Mouse (Mus musculus) spleen, postnatal 36 days (tissue): ENCODE measurements around the gene Polr3h.

Experiments
- DNase-seq, 2 experiments: peaks; one replicate each; pipeline ENCODE4 v3.0.0; 2022; ENCODE audit warnings: low spot score in 2 of 2, mixed read lengths in 1 of 2

The Polr3h gene

GRCm38 (mm10) chr15:81949476-81950131 lies 23.6 kb upstream of the Polr3h start:
- DNase-seq, result no peak

- no peak for DNase-seq
Measured at GRCm38 (mm10) chr15:81949076-81949475, 23.0 kb upstream of the Polr3h start.

GRCm38 (mm10) chr15:81943176-81943749 lies 17.2 kb upstream of the Polr3h start:
- DNase-seq, result no peak

- DNase-seq, result no peak
Measured at GRCm38 (mm10) chr15:81941010-81941409, 15.0 kb upstream of the Polr3h start.

- DNase-seq, result no peak
Measured at GRCm38 (mm10) chr15:81940219-81940618, 14.2 kb upstream of the Polr3h start.

- no peak for DNase-seq
Measured at GRCm38 (mm10) chr15:81939774-81940173, 13.7 kb upstream of the Polr3h start.

- DNase-seq, result no peak
Measured at GRCm38 (mm10) chr15:81939157-81939715, 13.2 kb upstream of the Polr3h start.

GRCm38 (mm10) chr15:81938246-81938645 lies 12.2 kb upstream of the Polr3h start:
- peak; percentile 40 to 44 for DNase-seq

- DNase-seq, result no peak
Measured at GRCm38 (mm10) chr15:81937098-81937972, 11.3 kb upstream of the Polr3h start.

- no peak for DNase-seq
Measured at GRCm38 (mm10) chr15:81936679-81937078, 10.6 kb upstream of the Polr3h start, which contains the start of gene Csdc2. Gene Csdc2 (plus strand): TSS chr15:81936759.

- DNase-seq, result no peak
Measured at GRCm38 (mm10) chr15:81935869-81936637, 10.0 kb upstream of the Polr3h start.

- DNase-seq, result peak; percentile 72 to 77
Measured at GRCm38 (mm10) chr15:81933986-81934385, 7.9 kb upstream of the Polr3h start.

GRCm38 (mm10) chr15:81932951-81933470 lies 7.0 kb upstream of the Polr3h start:
- DNase-seq, result peak; percentile 70 to 78

- DNase-seq, result peak; percentile 76 to 82
Measured at GRCm38 (mm10) chr15:81928277-81928676, 2.2 kb upstream of the Polr3h start.

GRCm38 (mm10) chr15:81927741-81928140 lies 1.7 kb upstream of the Polr3h start:
- DNase-seq, result no peak

- no peak for DNase-seq
Measured at GRCm38 (mm10) chr15:81926446-81926822, 394 bp upstream of the Polr3h start.

GRCm38 (mm10) chr15:81924933-81925332 lies 1.1 kb downstream of the Polr3h start:
- DNase-seq, result no peak

- no peak for DNase-seq
Measured at GRCm38 (mm10) chr15:81921255-81921654, 4.8 kb downstream of the Polr3h start.

- no peak for DNase-seq
Measured at GRCm38 (mm10) chr15:81920546-81921217, 5.4 kb downstream of the Polr3h start.

GRCm38 (mm10) chr15:81919062-81919461 lies 7.0 kb downstream of the Polr3h start:
- no peak for DNase-seq
